10 mouse cellular contexts compared by ENCODE assay signal in genomic region chrX:21350503-21350902, GRCm38 (mm10).
DNase-seq lines count a peak whose midpoint lies in the region; TF ChIP-seq lines count a peak whose summit lies in the region.
"Had no signal": no experiment of that assay in that cellular context is flagged by ENCODE, and none has a peak within 500 bp of the region (broad histone marks: within the 10 kb centered on the region; RNA-seq: fewer than 3 reads in every experiment).

No protein-coding gene starts in this region.

- TF ChIP-seq POLR2A in CH12.LX (IDR thresholded peaks at IDR 0.05; ENCODE audit: low read depth, low read length) = no peak
- TF ChIP-seq POLR2A in brain, embryonic 14.5 days (IDR thresholded peaks at IDR 0.05; ENCODE audit: borderline replicate concordance, extremely low read depth, insufficient read depth, insufficient read length, poor library complexity, severe bottlenecking) = no peak

- dilution Hi-C loops in CH12.LX (cut with MboI; ENCODE audit: extremely low pct_ligation_motif_present, extremely low pct_unique_long_range_greater_than_20kb, low sequenced_read_pairs) = no loop called here

- H3K27me3 ChIP-seq in CH12.LX (replicated peaks) = no peaks in the 10 kb centered on the region
- H3K27me3 ChIP-seq: heart, embryonic 15.5 days had no signal

- no peaks in the 10 kb centered on the region for H3K4me1 ChIP-seq in CH12.LX (ENCODE audit: control insufficient read depth in 1 of 2, insufficient read depth in 2 of 2)
- H3K4me1 ChIP-seq: heart, embryonic 15.5 days; megakaryocyte, embryonic 14.5 days had no signal

- no peak overlapping the region for H3K4me3 ChIP-seq in left cerebral cortex, adult 2 months
- no peak overlapping the region for H3K4me3 ChIP-seq in CH12.LX (replicated peaks in 1 of 3; ENCODE audit: low read depth in 2 of 3, low read length in 2 of 3, poor library complexity in 1 of 3)
- H3K4me3 ChIP-seq: heart, embryonic 15.5 days; megakaryocyte, embryonic 14.5 days had no signal

- TF ChIP-seq RAD21 in CH12.LX (IDR thresholded peaks at IDR 0.05; ENCODE audit: low read depth, low read length) = peak; percentile 72

- H3K79me2 ChIP-seq in CH12.LX (replicated peaks; ENCODE audit: control insufficient read depth, extremely low read depth, insufficient read depth, poor library complexity, severe bottlenecking) = no peaks in the 10 kb centered on the region

- DNase-seq in gastrocnemius, adult 18-20 months (ENCODE audit: low spot score) = peak; percentile 2
- no peak for DNase-seq in gastrocnemius, postnatal 10 days
- no peak for DNase-seq in left cerebral cortex, adult 2 months (ENCODE audit: extremely low spot score in 1 of 2, low spot score in 2 of 2)
- DNase-seq in left cerebral cortex, postnatal 4 days = no peak
- DNase-seq in CH12.LX (ENCODE audit: extremely low read depth) = peak; percentile 0
- peak; percentile 42 for DNase-seq in brain, embryonic 14.5 days (ENCODE audit: low read depth)
- DNase-seq in ovary, postnatal 36 days (ENCODE audit: low spot score) = no peak
- DNase-seq in spleen, postnatal 14 days (ENCODE audit: low spot score in 2 of 2) = no peak

- in situ Hi-C loops in CH12.LX (cut with MboI; ENCODE audit: low pct_ligation_motif_present, low pct_unique_long_range_greater_than_20kb, low sequenced_read_pairs) = no loop called here

- TF ChIP-seq CTCF in left cerebral cortex, adult 2 months (IDR thresholded peaks at IDR 0.05) = peak; percentile 66
- peak; percentile 51 to 75; a peak in 3 of 4 replicates for TF ChIP-seq CTCF in CH12.LX (conservative IDR thresholded peaks at IDR 0.05 in 1 of 2, IDR thresholded peaks at IDR 0.05 in 1 of 2; ENCODE audit: low read depth in 2 of 2, low read length in 2 of 2)
- peak; percentile 35 for TF ChIP-seq CTCF in brain, embryonic 14.5 days (IDR thresholded peaks at IDR 0.05; ENCODE audit: borderline replicate concordance, extremely low read depth, insufficient read depth, insufficient read length)

- no peak overlapping the region for H3K4me2 ChIP-seq in CH12.LX (ENCODE audit: insufficient read depth, low read depth, poor library complexity, severe bottlenecking)
- H3K4me2 ChIP-seq: heart, embryonic 15.5 days had no signal

- H3K27ac ChIP-seq in left cerebral cortex, adult 2 months = no peak overlapping the region
- H3K27ac ChIP-seq in CH12.LX (ENCODE audit: insufficient read depth, low read depth) = no peak overlapping the region
- H3K27ac ChIP-seq: heart, embryonic 15.5 days had no signal

- no peak overlapping the region for H3K9ac ChIP-seq in CH12.LX (ENCODE audit: insufficient read depth, low read depth)
- H3K9ac ChIP-seq: heart, embryonic 15.5 days had no signal

- H3K36me3 ChIP-seq in CH12.LX (replicated peaks in 1 of 2; ENCODE audit: control insufficient read depth in 1 of 2, insufficient read depth in 1 of 2, low read length in 1 of 2) = no peaks in the 10 kb centered on the region
- H3K36me3 ChIP-seq: heart, embryonic 15.5 days had no signal

- TF ChIP-seq EP300 in CH12.LX (IDR thresholded peaks at IDR 0.05; ENCODE audit: low read length) = no peak

- no peaks in the 10 kb centered on the region for H3K9me3 ChIP-seq in CH12.LX (replicated peaks; ENCODE audit: low read length)
- H3K9me3 ChIP-seq: heart, embryonic 15.5 days; megakaryocyte, embryonic 14.5 days had no signal

- intact Hi-C loops in left cerebral cortex, adult 2 months (cut with DNase I) = no loop called here
- intact Hi-C loops in left cerebral cortex, postnatal 4 days (cut with DNase I) = no loop called here

TF ChIP-seq in CH12.LX, 34 proteins besides CTCF, POLR2A, EP300 and RAD21:
- TF ChIP-seq SMC3 (IDR thresholded peaks at IDR 0.05; ENCODE audit: low read depth, low read length) (peak; percentile 20), KAT2A (IDR thresholded peaks at IDR 0.05; ENCODE audit: insufficient replicate concordance, low read length) (no peak)

Comparison
In these comparisons a context has a peak if more than half of its experiments do, and no peak if none do; other contexts are left out.
1. DNase-seq: peak in gastrocnemius, adult 18-20 months (single experiment), CH12.LX (single experiment) and brain, embryonic 14.5 days (single experiment); none in gastrocnemius, postnatal 10 days (single experiment), left cerebral cortex, adult 2 months (0 of 2), left cerebral cortex, postnatal 4 days (single experiment), ovary, postnatal 36 days (single experiment) and spleen, postnatal 14 days (0 of 2).
2. Peak in every context shown above with its lines, with median percentiles within 50 percentile points of each other: CTCF ChIP-seq.